Mouse (Mus musculus): ENCODE results near the gene Tns4. TPM values are rescaled to one million over a fixed set of nuclear protein-coding genes. Genes with fewer than 3 reads are reported as not detected.

Gene Tns4
- total and polyA plus RNA-seq, 3 experiments = 0.31 to 0.58 (median 0.45) TPM

GRCm38 (mm10) chr11:99093740-99094139 lies 4.6 kb upstream of the Tns4 start:
- no peak for DNase-seq

GRCm38 (mm10) chr11:99091666-99092065 lies 2.6 kb upstream of the Tns4 start:
- no peak for DNase-seq

GRCm38 (mm10) chr11:99090391-99090790 lies 1.3 kb upstream of the Tns4 start:
- DNase-seq = no peak

GRCm38 (mm10) chr11:99088486-99088885 lies 620 bp downstream of the Tns4 start:
- DNase-seq = no peak

- DNase-seq = no peak
These were observed 4.7 kb downstream of the Tns4 start for GRCm38 (mm10) chr11:99084366-99084765.

GRCm38 (mm10) chr11:99083516-99083915 lies 5.6 kb downstream of the Tns4 start:
- no peak for DNase-seq

DNA sequence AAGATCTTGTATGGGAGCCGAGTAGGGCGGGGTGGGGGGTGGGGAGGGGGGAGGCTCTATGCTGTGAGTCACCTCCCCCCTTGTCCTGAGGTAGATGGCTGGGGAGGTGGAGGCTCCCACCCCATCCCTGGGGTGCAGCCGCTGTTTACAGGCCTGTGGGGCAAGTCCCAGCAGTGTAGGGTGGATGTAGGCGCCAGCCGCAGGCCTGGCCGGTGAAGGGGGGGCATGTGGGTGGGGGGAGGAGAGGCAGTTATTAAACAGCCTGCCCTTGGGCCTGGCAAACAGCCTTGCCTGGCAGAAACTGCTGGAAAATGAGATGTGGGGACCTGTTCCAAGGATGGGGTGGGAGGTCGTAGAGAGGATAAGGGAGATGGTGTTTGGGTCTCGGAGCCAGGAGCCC lies 7.0 kb downstream of the Tns4 start:
- no peak for DNase-seq

DNA sequence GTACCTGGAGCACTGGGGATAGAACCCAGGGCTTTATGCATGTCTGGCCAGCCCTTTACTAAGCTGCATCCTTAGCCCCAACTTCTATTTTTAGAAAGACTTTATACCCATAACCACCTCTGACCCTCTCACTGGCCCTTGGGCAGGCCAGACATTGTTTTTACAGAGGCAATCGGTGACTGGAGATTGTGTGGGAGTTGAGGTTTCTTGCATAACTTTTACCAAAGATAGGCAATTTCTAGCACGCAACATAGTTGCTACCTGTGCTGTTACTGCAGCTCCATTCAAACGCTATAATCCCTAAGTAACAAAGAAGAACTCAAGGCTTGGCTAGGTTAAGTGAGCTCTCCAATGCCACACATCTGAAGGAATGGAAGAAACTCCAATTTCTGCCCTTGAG lies 7.5 kb downstream of the Tns4 start:
- no peak for DNase-seq

DNA sequence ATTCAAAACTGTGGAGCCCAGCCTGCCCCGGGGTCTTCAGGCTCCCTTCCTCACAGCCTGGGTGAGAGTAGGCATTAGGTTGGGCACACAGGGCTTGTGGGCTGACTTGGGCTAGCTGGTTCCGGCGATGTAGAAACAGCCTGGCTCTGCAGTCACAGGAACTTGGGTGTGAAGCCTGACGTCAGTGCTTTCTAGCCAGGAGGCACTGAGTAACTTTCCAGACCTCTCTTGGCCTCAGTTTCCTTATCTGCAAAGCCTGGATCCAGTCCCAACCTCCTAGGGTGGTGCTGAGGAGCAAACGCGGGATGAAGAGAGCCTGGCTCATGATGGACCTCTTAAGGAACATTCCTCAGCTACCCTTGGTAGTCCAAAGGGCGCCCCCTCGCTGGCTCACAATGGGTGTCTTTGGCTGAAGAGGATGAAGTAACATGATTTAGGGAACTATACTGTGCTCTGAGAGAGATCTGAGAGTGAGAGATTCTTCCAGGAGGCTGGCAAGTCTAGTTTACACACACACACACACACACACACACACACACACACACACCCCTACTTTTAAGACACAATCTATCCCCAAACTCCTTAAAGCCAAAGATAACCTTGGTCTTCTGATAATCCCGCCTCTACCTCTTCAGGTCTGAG lies 8.1 kb downstream of the Tns4 start:
- DNase-seq = no peak

DNA sequence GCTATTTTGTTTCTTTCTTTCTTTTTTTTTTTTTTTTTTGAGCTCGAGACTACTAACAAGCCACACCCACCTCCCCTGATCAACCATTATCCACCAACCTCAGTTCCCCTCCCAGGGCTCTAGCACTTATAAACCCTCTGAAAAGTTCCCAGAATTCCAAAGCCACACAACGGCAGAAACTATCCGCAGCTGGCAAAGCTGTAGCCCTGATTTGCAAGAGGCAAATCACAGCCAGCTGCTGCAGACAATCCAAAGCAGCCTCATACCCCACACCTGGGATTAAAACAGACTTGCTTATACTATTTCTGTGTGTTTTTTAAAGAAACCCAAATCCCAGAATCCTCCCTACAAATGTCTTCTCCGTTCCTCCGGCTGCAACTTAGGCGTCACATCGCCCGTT lies 11.2 kb downstream of the Tns4 start:
- DNase-seq = no peak

- DNase-seq = no peak
These were observed 12.3 kb downstream of the Tns4 start for GRCm38 (mm10) chr11:99076744-99077319.

- no peak for DNase-seq
These were observed 15.3 kb downstream of the Tns4 start for GRCm38 (mm10) chr11:99073781-99074180.

DNA sequence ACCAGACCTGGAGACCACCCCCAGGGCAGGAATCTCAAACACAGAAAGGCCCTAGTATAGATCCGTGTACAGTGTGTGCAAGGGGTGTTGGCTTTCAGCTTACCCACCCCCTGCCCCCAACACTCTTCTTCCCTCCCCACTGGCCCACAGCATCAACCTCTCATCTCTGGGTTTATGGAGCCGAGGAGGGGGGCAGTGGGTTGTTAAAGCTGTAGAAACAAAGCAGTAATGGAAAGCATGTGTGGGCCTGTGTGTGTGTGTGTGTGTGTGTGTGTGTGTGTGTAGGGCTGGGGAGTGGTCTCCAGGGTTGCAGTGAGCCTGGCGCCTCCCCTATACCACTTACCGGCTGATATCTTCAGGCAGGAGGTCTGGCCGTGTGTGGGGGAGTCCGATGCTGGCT lies 17.2 kb downstream of the Tns4 start:
- no peak for DNase-seq

- no peak for DNase-seq
These were observed 20.7 kb downstream of the Tns4 start for GRCm38 (mm10) chr11:99068455-99068854.

GRCm38 (mm10) chr11:99067591-99067990 lies 21.5 kb downstream of the Tns4 start:
- no peak for DNase-seq

GRCm38 (mm10) chr11:99065979-99066378 lies 23.1 kb downstream of the Tns4 start:
- peak; percentile 87 for DNase-seq

DNA sequence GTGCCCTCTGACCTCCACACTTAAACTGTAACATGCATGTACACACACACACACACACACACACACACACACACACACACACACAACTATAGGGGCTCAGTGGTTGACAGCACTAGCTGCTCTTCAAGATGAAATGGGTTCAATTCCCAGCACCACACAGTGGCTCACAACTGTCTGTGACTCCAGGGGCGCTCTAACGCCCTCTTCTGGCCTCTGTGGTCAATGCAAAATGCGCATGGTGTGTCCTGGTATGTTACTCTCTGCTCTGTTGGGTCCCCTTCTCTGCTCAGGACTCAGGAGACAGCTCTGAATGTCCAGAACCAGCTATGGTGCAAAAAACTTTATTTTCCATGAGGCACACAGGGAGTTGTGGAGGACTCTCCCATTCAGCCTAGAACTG lies 23.8 kb downstream of the Tns4 start:
- DNase-seq = no peak

- DNase-seq = no peak
These were observed 25.5 kb downstream of the Tns4 start for GRCm38 (mm10) chr11:99063406-99064131.

GRCm38 (mm10) chr11:99062661-99063060 lies 26.4 kb downstream of the Tns4 start:
- no peak for DNase-seq

DNA sequence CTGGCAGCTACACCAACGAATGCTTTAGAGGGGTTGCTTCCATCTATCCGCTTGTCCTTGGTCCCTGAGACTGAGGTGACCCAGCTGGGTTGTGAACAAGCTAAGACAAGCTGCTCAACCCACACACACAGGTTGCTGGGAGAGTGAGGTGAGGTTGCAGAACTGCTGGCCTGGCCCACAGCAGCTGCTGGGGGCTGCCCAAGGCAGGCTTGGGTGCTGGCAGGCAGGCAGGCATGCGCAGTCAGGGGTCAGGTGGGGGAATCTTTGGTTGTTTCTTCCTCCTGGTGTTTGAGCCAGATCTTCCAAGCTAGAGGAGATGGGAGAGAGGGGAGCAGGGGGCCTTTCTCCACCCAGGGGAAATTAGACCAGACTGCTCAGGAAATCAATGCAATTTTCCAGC lies 28.7 kb downstream of the Tns4 start:
- DNase-seq = peak; percentile 24

DNA sequence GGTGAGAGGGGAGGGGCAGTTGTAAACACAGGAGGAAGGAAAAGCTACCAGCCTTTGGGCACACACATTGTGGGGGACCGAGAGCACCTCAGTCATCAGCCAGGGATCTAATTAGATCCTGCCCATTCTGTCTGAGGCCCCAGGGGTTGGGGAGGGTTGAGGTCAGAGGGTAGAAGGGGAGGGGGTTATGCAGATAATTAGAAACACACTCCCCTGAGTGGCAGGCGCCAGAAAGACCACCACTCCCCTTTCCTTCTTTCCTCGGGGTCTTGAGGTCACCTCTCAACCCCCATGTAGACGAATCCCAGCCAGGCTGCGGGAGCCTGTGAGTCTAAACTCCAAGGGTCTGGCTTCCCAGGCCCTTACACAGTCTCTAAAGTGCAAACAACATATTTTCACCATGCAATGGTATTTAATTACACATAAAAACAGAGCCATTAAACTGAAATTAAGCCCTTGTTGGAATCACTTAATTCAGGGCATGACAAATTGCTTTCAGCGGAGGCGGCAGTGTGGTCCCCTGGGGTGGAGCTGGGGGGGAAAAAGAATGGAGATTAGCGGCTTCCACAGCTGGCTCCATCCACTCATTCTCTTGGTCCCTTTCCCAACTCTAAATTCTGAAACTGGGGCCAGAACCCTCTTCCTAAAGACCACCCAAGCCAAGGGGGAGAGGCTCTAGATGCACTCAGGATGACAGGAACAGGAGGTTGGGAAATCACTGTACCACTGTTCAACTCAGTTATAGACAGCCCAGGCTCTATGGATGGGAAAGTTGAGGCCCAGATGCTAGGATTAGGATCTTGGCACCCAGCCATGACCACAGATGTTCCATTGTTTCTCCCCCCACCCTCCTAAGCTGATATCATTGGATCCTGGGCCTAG lies 33.3 kb downstream of the Tns4 start:
- no peak for DNase-seq

DNA sequence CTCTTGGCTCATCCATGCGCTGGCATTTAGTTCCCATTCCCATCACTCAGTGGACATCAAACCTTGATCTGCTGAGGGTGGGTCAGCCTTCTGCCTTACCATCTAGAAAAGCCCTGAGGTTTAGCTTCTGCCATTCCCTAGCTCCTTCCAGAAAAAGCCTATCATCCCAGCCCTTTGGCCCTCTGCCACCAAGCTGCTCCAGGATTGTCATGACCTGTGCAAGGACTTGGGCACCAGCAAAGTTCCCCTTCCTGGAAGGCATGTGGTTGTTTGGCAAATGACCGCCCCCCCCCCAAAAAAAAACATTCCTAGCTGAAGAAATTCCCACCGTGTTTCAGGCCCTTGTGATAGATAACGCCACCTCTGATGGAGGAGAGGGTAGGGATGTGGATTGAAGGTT lies 34.0 kb downstream of the Tns4 start:
- no peak for DNase-seq

- peak; percentile 46 for DNase-seq
These were observed 41.5 kb downstream of the Tns4 start for GRCm38 (mm10) chr11:99047643-99048042.
